Mouse (Mus musculus) midbrain, embryonic 13.5 days (tissue): Measurements from ENCODE around the gene Tmed5. TPM values are rescaled to one million over a fixed set of nuclear protein-coding genes. Genes with fewer than 3 reads are reported as not detected.
"Not testable (repeated sequence)": the region's sequence is repeated elsewhere in the genome, so short reads cannot be mapped to it uniquely, and the experiment has no call there.

ENCODE experiments used
- ATAC-seq: fragments of 200-750 bp; cut with Nextera tagmentation; 2 replicates; pipeline ENCODE4 v1.8.0; 2017; ENCODE audit warnings: mild to moderate bottlenecking, moderate TSS enrichment, moderate library complexity
- H3K27ac ChIP-seq: fragments of 300-500 bp; sonication (generic); 2 replicates; pipeline ENCODE4 v1.5.1; 2015; ENCODE audit warnings: inconsistent platforms, mild to moderate bottlenecking, moderate library complexity
- H3K27me3 ChIP-seq: fragments of 300-500 bp; sonication (generic); 2 replicates; pipeline ENCODE4 v1.6.1; 2015; ENCODE audit warnings: mild to moderate bottlenecking, inconsistent platforms
- H3K36me3 ChIP-seq: fragments of 300-500 bp; sonication (generic); 2 replicates; pipeline ENCODE4 v1.6.1; 2015; ENCODE audit warnings: mild to moderate bottlenecking, inconsistent platforms
- H3K4me1 ChIP-seq: fragments of 300-500 bp; sonication (generic); replicated peaks from 2 replicates; pipeline ENCODE4 v1.6.1; 2015; ENCODE audit warnings: inconsistent platforms
- H3K4me2 ChIP-seq: fragments of 300-500 bp; sonication (generic); replicated peaks from 2 replicates; pipeline ENCODE4 v1.6.1; 2015; ENCODE audit warnings: moderate library complexity, mild to moderate bottlenecking, inconsistent platforms
- H3K4me3 ChIP-seq: fragments of 300-500 bp; sonication (generic); replicated peaks from 2 replicates; pipeline ENCODE4 v1.5.1; 2015; ENCODE audit warnings: mild to moderate bottlenecking, inconsistent platforms
- H3K9ac ChIP-seq: fragments of 300-500 bp; sonication (generic); replicated peaks from 2 replicates; pipeline ENCODE4 v1.6.1; 2015; ENCODE audit warnings: mild to moderate bottlenecking, inconsistent platforms
- H3K9me3 ChIP-seq: fragments of 300-500 bp; sonication (generic); 2 replicates; pipeline ENCODE4 v1.6.1; 2016; ENCODE audit warnings: mild to moderate bottlenecking, inconsistent platforms
- WGBS: fragments of 180-500 bp; shearing (Covaris S2); methylation state at CpG from one replicate; pipeline ENCODE4 v1.1.7; 2015; 5-methylcytosine and 5-hydroxymethylcytosine counted together
- polyA plus RNA-seq: library from polyadenylated mRNA; unstranded; fragments of >200 nt; fragmentation: Nextera tagmentation; extraction: Ambion mirVana; gene quantifications from 2 replicates; pipeline ENCODE4 v1.2.1, GENCODE M21; 2015

Tmed5 gene
- polyA plus RNA-seq = 24.2 and 24.6 TPM in 2 replicates

DNA sequence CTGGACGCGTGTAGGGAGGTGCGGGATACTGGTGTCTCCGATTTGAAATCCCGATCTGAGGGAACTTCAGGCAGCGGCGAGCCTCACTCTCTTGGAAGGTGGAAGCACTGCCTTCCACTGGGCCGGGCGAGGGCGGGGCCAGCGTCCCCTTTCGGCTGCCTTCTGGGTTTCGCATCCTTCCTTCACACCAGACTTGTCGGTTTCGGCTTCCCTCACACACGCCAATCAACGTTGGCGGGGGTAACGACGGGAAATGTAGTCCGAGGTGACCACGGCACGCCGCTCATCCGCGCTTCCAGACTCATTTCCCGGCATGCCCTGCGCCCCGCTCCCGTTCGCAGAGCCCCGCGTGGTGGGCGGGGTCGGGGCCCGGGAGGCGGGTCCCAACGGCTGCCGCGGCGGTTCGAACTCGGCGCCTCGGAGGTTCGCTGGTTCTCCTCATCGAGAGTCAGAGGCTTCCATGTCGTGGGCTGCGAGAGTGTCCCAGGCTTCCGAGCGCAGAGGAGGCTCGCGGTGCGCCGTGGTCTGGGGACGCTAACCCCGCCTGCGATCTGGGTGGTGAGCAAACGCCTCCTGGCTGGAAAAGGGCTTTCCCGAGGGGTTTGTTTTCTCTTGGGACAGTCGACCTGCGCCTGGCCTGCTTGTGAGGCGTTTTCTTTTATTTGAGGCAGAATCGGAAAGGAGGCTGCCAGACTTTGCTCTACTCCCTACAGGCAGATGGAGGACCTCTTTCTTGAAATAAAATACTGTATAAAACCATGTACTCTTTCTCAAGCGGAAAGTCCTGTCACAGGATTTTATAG, at the start of gene Tmed5, which contains the start of gene Ccdc18:
Gene Tmed5, minus strand, starts transcription at position 180 of the 803 bp plus-strand sequence.
Gene Ccdc18, plus strand, starts transcription at position 435 of the 803 bp plus-strand sequence.
- H3K9ac ChIP-seq = peak within 1 kb of the TSS; percentile 73
- peaks cover 22% of the 10 kb centered on the region for H3K4me1 ChIP-seq
- peak within 1 kb of the TSS; percentile 81 for H3K27ac ChIP-seq
- peaks cover 10% of the 10 kb centered on the region for H3K36me3 ChIP-seq
- no peaks in the 10 kb centered on the region for H3K9me3 ChIP-seq
- no peaks in the 10 kb centered on the region for H3K27me3 ChIP-seq
- under 1% methylated on average over 65 of the region's 65 CpGs for WGBS
- H3K4me2 ChIP-seq = peak within 1 kb of the TSS; percentile 67
- peak within 1 kb of the TSS; percentile 78 for H3K4me3 ChIP-seq
- peak; percentile 100 for ATAC-seq

DNA sequence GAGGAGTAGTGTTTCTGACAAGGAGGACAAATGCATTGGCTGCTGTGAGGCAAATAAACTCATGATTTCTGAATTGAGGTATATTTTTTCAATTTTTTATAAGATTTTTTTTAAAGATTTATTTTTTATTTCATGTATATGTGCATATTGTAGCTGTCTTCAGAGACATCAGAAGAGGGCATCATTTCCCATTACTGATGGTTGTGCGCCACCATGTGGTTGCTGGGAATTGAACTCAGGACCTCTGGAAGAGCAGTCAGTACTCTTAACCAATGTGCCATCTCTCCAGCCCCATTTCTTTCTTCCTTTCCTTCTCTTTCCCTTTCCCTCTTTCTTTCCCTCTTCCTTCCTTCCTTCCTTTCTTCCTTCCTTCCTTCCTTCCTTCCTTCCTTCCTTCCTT, 31.3 kb upstream of the Tmed5 start:
- H3K9me3 ChIP-seq = no peaks in the 10 kb centered on the region
- H3K4me1 ChIP-seq = no peaks in the 10 kb centered on the region
- H3K4me3 ChIP-seq = no peak overlapping the region
- H3K9ac ChIP-seq = no peak overlapping the region
- no peak overlapping the region for H3K4me2 ChIP-seq
- H3K27me3 ChIP-seq = no peaks in the 10 kb centered on the region
- WGBS = 25% methylated on average over 1 of the region's 1 CpGs
- H3K27ac ChIP-seq = no peak overlapping the region
- no peaks in the 10 kb centered on the region for H3K36me3 ChIP-seq
- no peak for ATAC-seq

DNA sequence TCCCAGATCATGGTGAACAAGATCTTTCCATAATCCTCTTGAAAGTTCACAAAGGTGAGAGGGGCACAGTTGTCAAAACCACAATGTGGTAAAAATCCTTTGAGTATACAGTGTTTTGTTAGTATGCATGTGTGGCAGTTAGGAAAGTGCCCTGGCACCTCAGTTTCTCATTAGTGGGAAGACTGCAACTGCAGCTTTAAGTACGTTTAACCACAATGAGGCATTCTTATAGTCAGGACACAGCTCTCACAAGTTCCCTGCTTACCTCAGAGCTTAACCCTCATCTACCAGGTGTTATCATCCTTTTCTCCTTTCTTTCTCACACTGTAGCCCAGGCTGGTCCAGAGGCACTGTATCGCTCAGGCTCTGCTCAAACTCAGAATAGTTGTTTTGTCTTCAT, 28.4 kb upstream of the Tmed5 start:
- Histone ChIP-seq H3K36me3 (no peaks in the 10 kb centered on the region), H3K9me3 (no peaks in the 10 kb centered on the region), H3K27ac (no peak overlapping the region), H3K27me3 (no peaks in the 10 kb centered on the region), H3K4me1 (no peaks in the 10 kb centered on the region), H3K9ac (no peak overlapping the region), H3K4me2 (no peak overlapping the region), H3K4me3 (no peak overlapping the region)
- WGBS = 85% methylated on average over 2 of the region's 2 CpGs
- no peak for ATAC-seq

DNA sequence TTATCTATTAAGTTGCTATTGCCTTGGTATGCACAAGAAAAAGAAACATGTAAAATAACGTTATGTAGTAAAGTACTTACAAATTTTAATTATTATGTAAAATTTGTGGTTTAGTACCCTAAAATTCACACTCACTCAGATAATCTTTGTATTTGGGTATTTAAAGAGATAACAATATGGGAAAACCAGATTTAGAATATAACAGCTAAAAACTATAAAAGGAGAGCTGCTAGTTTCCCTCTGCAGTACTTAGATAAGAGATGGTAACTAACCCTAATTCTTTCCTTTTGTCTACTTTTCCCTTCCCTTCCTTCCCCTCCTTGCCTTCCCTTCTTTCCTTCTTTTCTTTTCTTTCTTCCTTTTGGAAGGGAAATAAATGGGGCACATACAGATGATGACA, 20.2 kb upstream of the Tmed5 start:
- WGBS = 94% methylated on average over 1 of the region's 1 CpGs
- H3K27ac ChIP-seq = no peak overlapping the region
- no peak overlapping the region for H3K4me3 ChIP-seq
- no peaks in the 10 kb centered on the region for H3K9me3 ChIP-seq
- H3K9ac ChIP-seq = no peak overlapping the region
- ATAC-seq = no peak
- H3K4me2 ChIP-seq = no peak overlapping the region
- no peaks in the 10 kb centered on the region for H3K27me3 ChIP-seq
- no peaks in the 10 kb centered on the region for H3K36me3 ChIP-seq
- H3K4me1 ChIP-seq = no peaks in the 10 kb centered on the region

DNA sequence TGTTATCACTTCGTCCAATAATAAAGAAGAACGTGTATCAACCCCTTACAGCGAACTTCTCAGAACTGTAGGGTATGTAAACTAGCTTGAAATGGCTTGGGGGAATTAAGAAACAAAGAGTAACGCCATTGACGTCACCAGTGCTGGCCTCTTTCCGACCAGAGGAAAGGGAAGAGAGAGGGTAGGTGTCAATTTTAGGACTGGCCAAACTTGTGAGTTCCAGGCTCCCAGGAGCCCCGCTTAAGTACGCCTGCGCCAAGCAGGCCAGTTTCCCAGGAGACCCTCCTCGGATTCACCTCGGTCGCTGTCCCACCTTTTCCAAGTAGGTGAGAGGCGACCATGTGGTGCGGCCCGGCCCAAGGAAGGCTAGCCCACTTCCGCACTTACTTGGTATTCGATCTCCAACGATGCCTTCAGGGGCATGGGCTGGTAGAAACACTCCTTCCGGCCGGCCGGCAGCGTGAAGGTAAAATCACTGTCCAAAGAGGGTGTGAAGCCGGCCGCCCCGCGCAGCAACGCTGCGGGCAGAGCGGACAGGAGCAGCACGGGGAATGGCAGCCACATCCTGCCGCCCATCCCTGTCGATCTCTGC, 475 bp downstream of the Tmed5 start:
- Histone ChIP-seq H3K27me3 (no peaks in the 10 kb centered on the region), H3K9ac (peak overlapping the region; percentile 73), H3K9me3 (no peaks in the 10 kb centered on the region), H3K4me1 (peaks cover 22% of the 10 kb centered on the region), H3K4me3 (peak overlapping the region; percentile 78), H3K4me2 (peak overlapping the region; percentile 67), H3K36me3 (peaks cover 12% of the 10 kb centered on the region), H3K27ac (peak overlapping the region; percentile 81)
- WGBS = under 1% methylated on average over 32 of the region's 32 CpGs
- ATAC-seq = no peak; the same call in 1 of the 2 replicates

DNA sequence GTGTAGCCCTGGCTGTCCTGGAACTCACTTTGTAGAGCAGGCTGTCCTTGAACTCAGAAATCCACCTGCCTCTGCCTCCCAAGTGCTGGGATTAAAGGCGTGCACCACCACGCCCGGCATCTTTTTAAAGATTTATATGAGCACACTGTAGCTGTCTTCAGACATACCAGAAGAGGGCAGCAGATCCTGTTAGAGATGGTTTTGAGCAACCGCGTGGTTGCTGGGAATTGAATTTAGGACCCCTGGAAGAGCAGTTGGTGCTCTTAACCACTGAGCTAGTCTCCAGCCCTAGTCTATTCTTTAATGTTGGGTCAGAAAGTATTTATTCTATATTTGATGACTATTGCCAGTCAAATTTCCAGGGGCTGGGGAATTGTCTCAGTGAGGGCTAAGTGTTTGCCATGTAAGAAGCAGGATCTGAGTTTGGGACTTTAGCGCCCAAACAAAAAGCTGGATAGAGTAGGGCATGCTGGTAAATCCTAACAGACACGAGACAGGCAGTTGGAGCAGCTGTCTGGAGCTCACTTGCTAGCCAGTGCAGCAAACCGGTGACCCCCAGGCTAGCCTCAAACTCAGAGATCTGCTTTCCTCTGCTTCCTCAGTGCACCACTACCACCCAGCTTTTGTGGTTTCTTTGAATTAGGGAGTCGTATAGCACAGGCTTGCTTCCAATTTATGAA, 12.1 kb downstream of the Tmed5 start:
- Histone ChIP-seq H3K4me2 (no peak overlapping the region), H3K27ac (no peak overlapping the region), H3K27me3 (no peaks in the 10 kb centered on the region), H3K9ac (no peak overlapping the region), H3K4me1 (no peaks in the 10 kb centered on the region), H3K4me3 (no peak overlapping the region), H3K36me3 (peaks cover 15% of the 10 kb centered on the region), H3K9me3 (no peaks in the 10 kb centered on the region)
- 83% methylated on average over 9 of the region's 9 CpGs for WGBS
- no peak for ATAC-seq

DNA sequence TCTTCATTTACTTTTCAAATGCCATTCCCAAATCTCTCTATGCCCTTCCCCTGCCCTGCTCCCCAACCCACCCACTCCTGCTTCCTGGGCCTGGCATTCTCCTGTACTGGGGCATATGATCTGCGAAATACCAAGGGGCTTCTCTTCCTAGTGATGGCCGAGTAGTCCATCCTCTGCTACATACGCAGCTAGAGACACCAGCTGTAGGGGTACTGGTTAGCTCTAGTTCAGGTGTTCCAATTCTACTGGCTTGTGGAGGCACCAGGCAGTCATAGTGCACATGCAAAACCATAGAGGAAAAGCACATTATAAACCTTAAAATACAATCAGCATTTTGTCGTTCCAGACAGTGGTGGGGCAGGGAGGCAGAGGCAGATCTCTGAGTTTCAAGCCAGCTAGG, 14.7 kb downstream of the Tmed5 start:
- Histone ChIP-seq H3K4me1 (no peaks in the 10 kb centered on the region), H3K36me3 (peaks cover 12% of the 10 kb centered on the region), H3K4me3 (no peak overlapping the region), H3K4me2 (no peak overlapping the region), H3K9ac (no peak overlapping the region), H3K27ac (no peak overlapping the region), H3K9me3 (no peaks in the 10 kb centered on the region), H3K27me3 (no peaks in the 10 kb centered on the region)
- WGBS = 89% methylated on average over 4 of the region's 4 CpGs
- no peak for ATAC-seq

DNA sequence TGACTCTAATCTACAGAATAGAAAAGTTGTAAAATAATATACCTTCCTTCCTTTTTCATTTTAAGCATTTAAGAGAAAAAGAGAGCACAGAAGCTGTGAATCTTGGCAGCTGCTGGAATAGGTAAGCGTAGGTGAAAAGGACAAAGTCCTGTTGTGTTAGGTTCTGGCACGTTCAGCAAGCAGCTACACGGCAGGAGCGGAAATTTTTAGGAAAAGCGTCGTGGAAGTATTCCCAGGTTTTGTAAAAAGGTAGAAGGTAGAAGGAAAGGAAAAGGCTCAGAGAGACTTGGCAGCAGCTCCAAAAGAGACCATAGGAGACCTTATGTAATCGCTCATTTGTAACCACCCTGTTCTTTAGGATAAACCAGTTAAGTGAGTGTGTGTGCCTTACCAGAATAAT, 23.1 kb downstream of the Tmed5 start:
- Histone ChIP-seq H3K4me3 (no peak overlapping the region), H3K27ac (no peak overlapping the region), H3K4me2 (no peak overlapping the region), H3K9me3 (no peaks in the 10 kb centered on the region), H3K27me3 (no peaks in the 10 kb centered on the region), H3K36me3 (peaks cover 24% of the 10 kb centered on the region), H3K4me1 (no peaks in the 10 kb centered on the region), H3K9ac (no peak overlapping the region)
- no peak for ATAC-seq
- 95% methylated on average over 7 of the region's 7 CpGs for WGBS

DNA sequence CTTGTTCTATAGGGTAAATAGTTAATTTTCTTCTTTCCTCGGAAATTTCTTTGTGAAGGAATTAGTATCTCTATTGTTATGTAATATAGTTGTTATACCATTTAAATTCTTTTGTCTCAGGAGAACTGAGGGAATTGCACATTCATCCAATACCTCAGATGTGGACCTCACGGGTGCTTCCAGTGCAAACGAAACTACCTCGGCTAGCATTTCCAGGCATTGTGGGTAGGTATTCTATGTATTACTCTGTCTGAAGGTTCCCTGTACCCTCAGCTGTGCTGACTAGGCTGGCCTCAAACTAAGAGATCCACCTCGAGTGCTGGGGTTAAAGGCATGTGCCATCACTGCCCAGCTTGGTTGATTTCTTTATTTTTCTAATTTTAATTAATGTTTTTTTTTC, 28.1 kb downstream of the Tmed5 start:
- no peak overlapping the region for H3K4me3 ChIP-seq
- no peak for ATAC-seq
- no peaks in the 10 kb centered on the region for H3K4me1 ChIP-seq
- WGBS = 83% methylated on average over 5 of the region's 5 CpGs
- no peaks in the 10 kb centered on the region for H3K27me3 ChIP-seq
- H3K9ac ChIP-seq = no peak overlapping the region
- H3K36me3 ChIP-seq = peaks cover 43% of the 10 kb centered on the region
- no peak overlapping the region for H3K4me2 ChIP-seq
- H3K9me3 ChIP-seq = no peaks in the 10 kb centered on the region
- H3K27ac ChIP-seq = no peak overlapping the region

DNA sequence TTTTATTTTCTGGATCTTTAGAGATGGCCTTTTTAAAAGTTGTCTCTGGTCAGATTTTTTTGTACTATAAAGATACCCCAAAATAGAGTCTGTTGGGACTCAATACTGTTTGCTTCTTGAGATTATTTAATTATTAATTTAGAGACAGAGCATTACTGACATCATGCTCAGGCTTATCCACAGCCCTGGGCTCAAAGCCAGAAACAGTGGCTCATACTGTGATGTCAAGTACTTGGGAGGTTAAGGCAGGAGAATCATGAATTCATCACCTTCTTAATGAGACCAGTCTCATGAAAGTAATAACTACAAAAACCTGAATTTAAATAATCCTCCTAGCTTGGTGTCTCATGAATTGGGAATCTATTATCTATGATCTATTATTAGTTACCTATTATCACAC, 32.2 kb downstream of the Tmed5 start:
- no peak overlapping the region for H3K4me3 ChIP-seq
- H3K9me3 ChIP-seq = no peaks in the 10 kb centered on the region
- H3K4me2 ChIP-seq = no peak overlapping the region
- no peaks in the 10 kb centered on the region for H3K4me1 ChIP-seq
- no peak for ATAC-seq
- no peak overlapping the region for H3K27ac ChIP-seq
- no peaks in the 10 kb centered on the region for H3K27me3 ChIP-seq
- H3K9ac ChIP-seq = no peak overlapping the region
- peaks cover 51% of the 10 kb centered on the region for H3K36me3 ChIP-seq

DNA sequence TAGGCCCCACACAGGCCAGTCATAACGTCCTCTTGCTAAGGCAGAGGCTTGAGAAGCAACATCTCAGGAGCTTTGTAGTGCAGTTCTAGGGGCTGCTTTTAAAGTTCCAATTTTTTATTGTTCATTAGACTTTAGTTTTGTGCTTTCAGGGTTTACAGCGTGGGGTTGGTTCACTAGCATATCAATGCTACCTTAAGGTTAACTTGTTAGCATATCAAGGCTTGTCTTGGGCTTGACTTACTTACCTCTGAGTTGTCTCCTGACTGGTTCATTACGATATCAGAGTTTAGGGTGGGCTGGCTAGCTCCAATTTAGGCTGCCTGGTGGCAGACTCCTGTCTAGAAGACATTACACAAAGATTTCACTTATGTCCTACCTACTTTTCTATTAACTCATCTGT, 34.7 kb downstream of the Tmed5 start:
- Histone ChIP-seq H3K4me1 (no peaks in the 10 kb centered on the region), H3K9me3 (no peaks in the 10 kb centered on the region), H3K4me2 (no peak overlapping the region), H3K4me3 (no peak overlapping the region), H3K36me3 (peaks cover 49% of the 10 kb centered on the region), H3K27ac (no peak overlapping the region), H3K27me3 (no peaks in the 10 kb centered on the region), H3K9ac (no peak overlapping the region)
- WGBS = 96% methylated on average over 3 of the region's 3 CpGs
- no peak for ATAC-seq

DNA sequence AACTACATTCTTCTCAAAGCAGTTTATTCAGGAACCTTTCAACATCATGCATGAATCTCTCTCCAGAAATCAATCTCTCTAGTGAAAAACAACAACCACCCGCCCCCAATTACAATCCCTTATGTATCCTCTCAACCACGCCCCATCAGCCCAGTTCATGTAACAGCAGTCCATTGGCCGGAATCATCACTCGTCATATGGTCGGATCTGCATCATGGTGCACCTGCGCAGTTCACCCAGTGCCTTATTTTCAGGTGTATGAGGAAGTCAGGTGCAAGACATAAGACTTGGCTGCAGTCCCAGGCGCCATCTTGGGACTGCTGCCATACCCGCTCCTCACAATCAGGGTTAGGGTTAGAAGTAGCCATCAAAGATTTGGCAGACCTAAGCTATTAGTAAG, 39.7 kb downstream of the Tmed5 start:
- H3K27me3 ChIP-seq, H3K9ac ChIP-seq, ATAC-seq, H3K4me1 ChIP-seq, H3K9me3 ChIP-seq, H3K4me3 ChIP-seq, H3K4me2 ChIP-seq, H3K27ac ChIP-seq: not testable (repeated sequence)
- peaks cover 60% of the 10 kb centered on the region for H3K36me3 ChIP-seq
- WGBS = 97% methylated on average over 8 of the region's 8 CpGs
